Mouse (Mus musculus): ENCODE measurements around the gene Cs.

- no peak for TF ChIP-seq MEF2A (IDR thresholded peaks at IDR 0.05; ENCODE audit: extremely low read depth, insufficient replicate concordance, low read depth, low read length, poor library complexity, severe bottlenecking)
- TF ChIP-seq CHD1 (IDR thresholded peaks at IDR 0.05; ENCODE audit: low read depth, low read length): no peak
- no peak for TF ChIP-seq CTCF (IDR thresholded peaks at IDR 0.05 in 2 of 3, conservative IDR thresholded peaks at IDR 0.05 in 1 of 3; ENCODE audit: control insufficient read depth in 1 of 3, insufficient read depth in 1 of 3, low read depth in 2 of 3, low read length in 3 of 3, poor library complexity in 1 of 3, severe bottlenecking in 1 of 3)
- TF ChIP-seq GATA1 (IDR thresholded peaks at IDR 0.05; ENCODE audit: low read depth, low read length): no peak
- no peak for TF ChIP-seq POLR2A (IDR thresholded peaks at IDR 0.05; ENCODE audit: control insufficient read depth in 1 of 2, insufficient read depth in 1 of 2, low read depth in 1 of 2, low read length in 2 of 2, poor library complexity in 1 of 2)
- no peak for TF ChIP-seq MYC (IDR thresholded peaks at IDR 0.05; ENCODE audit: low read depth, low read length)
- TF ChIP-seq MAZ (IDR thresholded peaks at IDR 0.05; ENCODE audit: low read depth, low read length): no peak
These were observed 32.1 kb downstream of the Cs start for GRCm38 (mm10) chr10:128369599-128369998.
